Mouse (Mus musculus) v-Abl transformed pro-B cells (cell line): Measurements from ENCODE around the gene Fkbp5.
"Not testable (repeated sequence)": the region's sequence is repeated elsewhere in the genome, so short reads cannot be mapped to it uniquely, and the experiment has no call there.

Experiments
- in situ Hi-C, 2 experiments: fragments of 400-800 bp; cut with MboI; formaldehyde crosslinking; loops; one replicate each; pipeline ENCODE4 v1.15.1; 2025; ENCODE audit not compliant: unreplicated experiment in 2 of 2

Fkbp5 gene

GRCm38 (mm10) chr17:28438342-28439115 lies 78.8 kb downstream of the Fkbp5 start:
- in situ Hi-C loops = no loop called here

GRCm38 (mm10) chr17:28437938-28438337 lies 79.4 kb downstream of the Fkbp5 start:
- in situ Hi-C loops = no loop called here

- in situ Hi-C loops = no loop called here
These were observed 82.3 kb downstream of the Fkbp5 start for GRCm38 (mm10) chr17:28434921-28435485.

GRCm38 (mm10) chr17:28433029-28433428 lies 84.3 kb downstream of the Fkbp5 start:
- in situ Hi-C loops = no loop called here

GRCm38 (mm10) chr17:28431931-28432335 lies 85.4 kb downstream of the Fkbp5 start:
- in situ Hi-C loops = no loop called here

- in situ Hi-C loops = no loop called here
These were observed 86.3 kb downstream of the Fkbp5 start for GRCm38 (mm10) chr17:28431038-28431437.

- in situ Hi-C loops = no loop called here
These were observed 88.7 kb downstream of the Fkbp5 start for GRCm38 (mm10) chr17:28428474-28429258.

GRCm38 (mm10) chr17:28427666-28428065 lies 89.7 kb downstream of the Fkbp5 start:
- in situ Hi-C loops = no loop called here

GRCm38 (mm10) chr17:28424373-28424772 lies 93.0 kb downstream of the Fkbp5 start:
- in situ Hi-C loops = no loop called here

GRCm38 (mm10) chr17:28421071-28421470 lies 96.3 kb downstream of the Fkbp5 start:
- in situ Hi-C loops = no loop called here

GRCm38 (mm10) chr17:28420229-28421051 lies 96.9 kb downstream of the Fkbp5 start:
- in situ Hi-C loops = no loop called here

GRCm38 (mm10) chr17:28419636-28420035 lies 97.7 kb downstream of the Fkbp5 start:
- in situ Hi-C loops = no loop called here

- in situ Hi-C loops = no loop called here
These were observed 98.4 kb downstream of the Fkbp5 start for GRCm38 (mm10) chr17:28418954-28419353.

GRCm38 (mm10) chr17:28418481-28418880 lies 98.8 kb downstream of the Fkbp5 start:
- in situ Hi-C loops = not testable (repeated sequence)

GRCm38 (mm10) chr17:28417771-28418170 lies 99.6 kb downstream of the Fkbp5 start:
- in situ Hi-C loops = no loop called here

GRCm38 (mm10) chr17:28415271-28415670 lies 102.1 kb downstream of the Fkbp5 start:
- in situ Hi-C loops = no loop called here

- in situ Hi-C loops = loop anchor here (5.0 kb wide), 2 partner anchors 66 to 116 kb away; no protein-coding TSS in a partner anchor
These were observed 105.9 kb downstream of the Fkbp5 start for GRCm38 (mm10) chr17:28411381-28411960.

GRCm38 (mm10) chr17:28410731-28411130 lies 106.6 kb downstream of the Fkbp5 start:
- in situ Hi-C loops = loop anchor here (5.0 kb wide), 2 partner anchors 67 to 117 kb away; no protein-coding TSS in a partner anchor

GRCm38 (mm10) chr17:28408251-28408918 lies 108.9 kb downstream of the Fkbp5 start:
- in situ Hi-C loops = loop anchor here in 1 of 2 experiments (5.0 kb wide), 1 partner anchor 119 kb away; no protein-coding TSS in a partner anchor
